Mouse (Mus musculus) embryo, embryonic 11 days (tissue): ENCODE data around the gene Itga5.
"Not testable (repeated sequence)": the region's sequence is repeated elsewhere in the genome, so short reads cannot be mapped to it uniquely, and the experiment has no call there.

Experiments used
- DNase-seq: peaks from one replicate; pipeline ENCODE4 v3.0.0-alpha.2; 2015

Itga5 gene

GRCm38 (mm10) chr15:103366376-103367149 is at the start of gene Itga5:
Gene Itga5, minus strand, starts transcription at chr15:103366763.
- peak; percentile 80 for DNase-seq

GRCm38 (mm10) chr15:103405586-103405985 is 39.0 kb upstream of the Itga5 start:
- not testable (repeated sequence) for DNase-seq

GRCm38 (mm10) chr15:103401361-103401760 is 34.8 kb upstream of the Itga5 start:
- no peak for DNase-seq

- no peak for DNase-seq
Observed at GRCm38 (mm10) chr15:103393577-103393976, 27.0 kb upstream of the Itga5 start.

- peak; percentile 60 for DNase-seq
Observed at GRCm38 (mm10) chr15:103388556-103389145, 22.1 kb upstream of the Itga5 start.

GRCm38 (mm10) chr15:103383771-103384488 is 17.4 kb upstream of the Itga5 start:
- DNase-seq, result no peak

- peak; percentile 57 for DNase-seq
Observed at GRCm38 (mm10) chr15:103382795-103383406, 16.3 kb upstream of the Itga5 start.

GRCm38 (mm10) chr15:103382075-103382474 is 15.5 kb upstream of the Itga5 start:
- no peak for DNase-seq

GRCm38 (mm10) chr15:103378665-103379356 is 12.2 kb upstream of the Itga5 start:
- no peak for DNase-seq

GRCm38 (mm10) chr15:103377752-103378664 is 11.4 kb upstream of the Itga5 start:
- DNase-seq, result no peak

GRCm38 (mm10) chr15:103376837-103377269 is 10.3 kb upstream of the Itga5 start:
- DNase-seq, result no peak

- no peak for DNase-seq
Observed at GRCm38 (mm10) chr15:103375112-103375800, 8.7 kb upstream of the Itga5 start.

- no peak for DNase-seq
Observed at GRCm38 (mm10) chr15:103372461-103372860, 5.9 kb upstream of the Itga5 start.

- no peak for DNase-seq
Observed at GRCm38 (mm10) chr15:103371741-103372140, 5.2 kb upstream of the Itga5 start.

- peak; percentile 52 for DNase-seq
Observed at GRCm38 (mm10) chr15:103371208-103371607, 4.6 kb upstream of the Itga5 start.

- no peak for DNase-seq
Observed at GRCm38 (mm10) chr15:103370462-103370861, 3.9 kb upstream of the Itga5 start.

GRCm38 (mm10) chr15:103369123-103369522 is 2.6 kb upstream of the Itga5 start:
- no peak for DNase-seq

- DNase-seq, result no peak
Observed at GRCm38 (mm10) chr15:103368179-103368940, 1.8 kb upstream of the Itga5 start.

GRCm38 (mm10) chr15:103365471-103366375 is 840 bp downstream of the Itga5 start:
- DNase-seq, result peak; percentile 70
